Mouse (Mus musculus) liver, embryonic 14.5 days (tissue): ENCODE data around the gene Wdr26. TPM values are rescaled to one million over a fixed set of nuclear protein-coding genes. Genes with fewer than 3 reads are reported as not detected.
A peak's percentile ranks its signal among the peaks of the same experiment; 100 is the strongest.

Experiments
- ATAC-seq: fragments of 200-750 bp; cut with Nextera tagmentation; 2 replicates; pipeline ENCODE4 v1.8.0; 2017; ENCODE audit warnings: moderate number of reproducible peaks, mild to moderate bottlenecking, moderate library complexity; ENCODE audit not compliant: insufficient read depth
- DNase-seq, 3 experiments: peaks; one replicate each; pipeline ENCODE4 v3.0.0-alpha.2; 2012 to 2013; ENCODE audit warnings: low read depth in 3 of 3, low spot score in 3 of 3
- H3K27ac ChIP-seq: fragments of 300-500 bp; sonication (generic); 2 replicates; pipeline ENCODE4 v1.5.1; 2014; ENCODE audit warnings: moderate library complexity, mild to moderate bottlenecking, control low read depth, inconsistent platforms
- H3K27me3 ChIP-seq: fragments of 300-500 bp; sonication (generic); 2 replicates; pipeline ENCODE4 v1.6.1; 2014; ENCODE audit warnings: mild to moderate bottlenecking, low read length, moderate library complexity; ENCODE audit not compliant: control insufficient read depth, insufficient read depth
- H3K36me3 ChIP-seq: fragments of 300-500 bp; sonication (generic); replicated peaks from 2 replicates; pipeline ENCODE4 v1.6.1; 2014; ENCODE audit warnings: low read depth; ENCODE audit not compliant: control insufficient read depth, insufficient read depth
- H3K4me1 ChIP-seq, 2 experiments: fragments of 200-500 bp in 1 of 2; fragments of 300-500 bp in 1 of 2; sonication (generic) in 1 of 2; replicated peaks; 2 replicates each; pipeline ENCODE4 v1.6.1; 2012 to 2014; ENCODE audit warnings: antibody characterized with exemption in 1 of 2, inconsistent platforms in 1 of 2, low read length in 1 of 2; ENCODE audit not compliant: control insufficient read depth in 2 of 2, insufficient read depth in 2 of 2
- H3K4me2 ChIP-seq: fragments of 300-500 bp; sonication (generic); 2 replicates; pipeline ENCODE4 v1.6.1; 2014; ENCODE audit warnings: low read depth, mild to moderate bottlenecking, control low read depth, moderate library complexity
- H3K4me3 ChIP-seq, 2 experiments: fragments of 200-500 bp in 1 of 2; fragments of 300-500 bp in 1 of 2; sonication (generic) in 1 of 2; 2 replicates each; pipeline ENCODE4 v1.5.1; 2012 to 2014; ENCODE audit warnings: low read depth in 2 of 2, low read length in 2 of 2, mild to moderate bottlenecking in 2 of 2, control low read depth in 1 of 2, inconsistent platforms in 1 of 2, moderate library complexity in 1 of 2; ENCODE audit not compliant: insufficient read depth in 1 of 2
- H3K9ac ChIP-seq: fragments of 300-500 bp; sonication (generic); replicated peaks from 2 replicates; pipeline ENCODE4 v1.6.1; 2014; ENCODE audit warnings: mild to moderate bottlenecking, control low read depth, moderate library complexity
- H3K9me3 ChIP-seq: fragments of 300-500 bp; sonication (generic); 2 replicates; pipeline ENCODE4 v1.6.1; 2016; ENCODE audit warnings: low read length, mixed read lengths; ENCODE audit not compliant: control insufficient read depth
- CTCF ChIP-seq: IDR thresholded peaks from 2 replicates; pipeline ENCODE4 v1.5.1; 2016; ENCODE audit warnings: antibody characterized with exemption, low read depth, control low read depth
- EP300 ChIP-seq: IDR thresholded peaks from 2 replicates; pipeline ENCODE4 v1.6.1; 2016; ENCODE audit warnings: antibody characterized with exemption, low read depth
- WGBS: fragments of 180-500 bp; shearing (Covaris S2); extraction: QIAGEN DNeasy Blood & Tissue Kit; methylation state at CpG from one replicate; pipeline ENCODE4 v1.1.7; 2014; ENCODE audit not compliant: insufficient replicate concordance; 5-methylcytosine and 5-hydroxymethylcytosine counted together
- polyA plus RNA-seq, 2 experiments: library from polyadenylated mRNA; depleted of rRNA in 1 of 2; stranded (reverse) in 1 of 2; unstranded in 1 of 2; fragments of >200 nt; fragmentation: Nextera tagmentation in 1 of 2; extraction: Ambion mirVana in 1 of 2; gene quantifications; 2 replicates each; pipeline versions ENCODE4 v1.2.1 to v1.2.3; 2012 to 2014

The Wdr26 gene
- polyA plus RNA-seq, 2 experiments: 57.8 to 68.9 TPM

- WGBS: under 1% methylated on average over 52 of the region's 52 CpGs
- H3K4me1 ChIP-seq: peaks cover 20 to 35% of the 10 kb centered on the region in 2 experiments
- peak within 1 kb of the TSS; percentile 87 for H3K4me2 ChIP-seq
- H3K9me3 ChIP-seq: no peaks in the 10 kb centered on the region
- H3K27ac ChIP-seq: peak within 1 kb of the TSS; percentile 93
- no peaks in the 10 kb centered on the region for H3K27me3 ChIP-seq
- ATAC-seq: peak; percentile 95
- peak within 1 kb of the TSS; percentile 83 to 99 for H3K4me3 ChIP-seq
- H3K36me3 ChIP-seq: peaks cover 21% of the 10 kb centered on the region
- peak; percentile 91 to 92 (median 91) for DNase-seq
- peak within 1 kb of the TSS; percentile 89 for H3K9ac ChIP-seq
- peak; percentile 64 for TF ChIP-seq EP300
- peak; percentile 25; the same call in 1 of the 2 replicates for TF ChIP-seq CTCF
Observed at GRCm38 (mm10) chr1:181143950-181144836, 67.6 kb downstream of the Wdr26 start, which contains the start of the genes Nvl and Cnih4. Gene Nvl, minus strand, starts transcription at chr1:181144204. Gene Cnih4, plus strand, starts transcription at chr1:181144693.

GRCm38 (mm10) chr1:181143609-181143949 is 68.2 kb downstream of the Wdr26 start:
- TF ChIP-seq EP300 (no peak), CTCF (no peak)
- ATAC-seq (peak; percentile 38), DNase-seq (no peak)
- Histone ChIP-seq H3K27ac (peak overlapping the region; percentile 93), H3K36me3 (peaks cover 25% of the 10 kb centered on the region), H3K4me3 (peak overlapping the region; percentile 83 to 99), H3K9me3 (no peaks in the 10 kb centered on the region), H3K27me3 (no peaks in the 10 kb centered on the region), H3K4me2 (peak overlapping the region; percentile 74), H3K4me1 (peaks cover 14 to 30% of the 10 kb centered on the region in 2 experiments), H3K9ac (peak overlapping the region; percentile 89)
- 0% methylated on average over 12 of the region's 12 CpGs for WGBS

- 78% methylated on average over 7 of the region's 7 CpGs for WGBS
- TF ChIP-seq EP300 (no peak), CTCF (no peak)
- no peak for DNase-seq
- H3K4me1 ChIP-seq: peaks cover 0 to 7% of the 10 kb centered on the region in 2 experiments; a peak in 3 of 4 replicates
- H3K27me3 ChIP-seq: no peaks in the 10 kb centered on the region
- no peak for ATAC-seq
- no peak overlapping the region for H3K4me2 ChIP-seq
- H3K27ac ChIP-seq: no peak overlapping the region
- peaks cover 57% of the 10 kb centered on the region for H3K36me3 ChIP-seq
- H3K9ac ChIP-seq: no peak overlapping the region
- H3K4me3 ChIP-seq: no peak overlapping the region
- no peaks in the 10 kb centered on the region for H3K9me3 ChIP-seq
Observed at GRCm38 (mm10) chr1:181138730-181139129, 73.1 kb downstream of the Wdr26 start.

GRCm38 (mm10) chr1:181131915-181132314 is 79.9 kb downstream of the Wdr26 start:
- H3K4me2 ChIP-seq: no peak overlapping the region
- H3K27me3 ChIP-seq: no peaks in the 10 kb centered on the region
- H3K4me3 ChIP-seq: no peak overlapping the region
- H3K36me3 ChIP-seq: peaks cover 58% of the 10 kb centered on the region
- H3K27ac ChIP-seq: no peak overlapping the region
- ATAC-seq (no peak), DNase-seq (no peak)
- H3K9me3 ChIP-seq: no peaks in the 10 kb centered on the region
- TF ChIP-seq EP300: no peak
- no peak for TF ChIP-seq CTCF
- no peaks in the 10 kb centered on the region for H3K4me1 ChIP-seq
- H3K9ac ChIP-seq: no peak overlapping the region
- WGBS: 83% methylated on average over 6 of the region's 6 CpGs

GRCm38 (mm10) chr1:181126766-181127165 is 85.0 kb downstream of the Wdr26 start:
- no peak overlapping the region for H3K4me3 ChIP-seq
- H3K9ac ChIP-seq: no peak overlapping the region
- no peaks in the 10 kb centered on the region for H3K4me1 ChIP-seq
- no peaks in the 10 kb centered on the region for H3K9me3 ChIP-seq
- H3K4me2 ChIP-seq: no peak overlapping the region
- DNase-seq (no peak), ATAC-seq (no peak)
- H3K27me3 ChIP-seq: no peaks in the 10 kb centered on the region
- peaks cover 51% of the 10 kb centered on the region for H3K36me3 ChIP-seq
- WGBS: 81% methylated on average over 9 of the region's 9 CpGs
- TF ChIP-seq CTCF: no peak
- no peak for TF ChIP-seq EP300
- no peak overlapping the region for H3K27ac ChIP-seq
